ENCODE assay signal across 14 mouse cellular contexts in genomic region chrX:72330323-72330722, GRCm38 (mm10). TPM values are rescaled to one million over a fixed set of nuclear protein-coding genes. Genes with fewer than 3 reads are reported as not detected.
A peak's percentile ranks its signal among the peaks of the same experiment; 100 is the strongest.
DNase-seq lines count a peak whose midpoint lies in the region; ATAC-seq and TF ChIP-seq lines count a peak whose summit lies in the region.
"Had no signal": no experiment of that assay in that cellular context is flagged by ENCODE, and none has a peak within 500 bp of the region (broad histone marks: within the 10 kb centered on the region; RNA-seq: fewer than 3 reads in every experiment).

No protein-coding gene starts in this region.

- no peaks in the 10 kb centered on the region for H3K27me3 ChIP-seq in kidney, embryonic 14.5 days (ENCODE audit: control insufficient read depth, insufficient read depth, low read length)
- H3K27me3 ChIP-seq in lung, postnatal 0 days (replicated peaks; ENCODE audit: insufficient read depth, low read length): no peaks in the 10 kb centered on the region
- H3K27me3 ChIP-seq in hindbrain, embryonic 14.5 days (ENCODE audit: control insufficient read depth, insufficient read depth, low read length): no peaks in the 10 kb centered on the region
- H3K27me3 ChIP-seq: forebrain, embryonic 15.5 days; liver, embryonic 15.5 days; neural tube, embryonic 15.5 days had no signal

- peak; percentile 0 for DNase-seq in kidney, postnatal 14 days
- peak; percentile 31 for DNase-seq in ZHBTc4 (ENCODE audit: low read depth, low spot score)
- DNase-seq in gastrocnemius, postnatal 14 days: peak; percentile 12
- peak; percentile 23 for DNase-seq in lung, postnatal 0 days (ENCODE audit: low spot score)
- DNase-seq in T-cell, adult 2 months (ENCODE audit: low spot score): no peak
- no peak for DNase-seq in hindbrain, embryonic 14.5 days (ENCODE audit: low spot score)
- DNase-seq in layer of hippocampus, adult 9-11 months: no peak
- DNase-seq: cerebellum, adult 9-10 months; kidney, adult 9 months had no signal

- TF ChIP-seq EP300 in lung, postnatal 0 days (IDR thresholded peaks at IDR 0.05): no peak

- no peak for TF ChIP-seq CTCF in lung, postnatal 0 days (IDR thresholded peaks at IDR 0.05)

- H3K4me3 ChIP-seq in kidney, embryonic 14.5 days (ENCODE audit: low read length): no peak overlapping the region
- no peak overlapping the region for H3K4me3 ChIP-seq in lung, postnatal 0 days (ENCODE audit: low read depth, low read length)
- H3K4me3 ChIP-seq in hindbrain, embryonic 14.5 days (replicated peaks; ENCODE audit: low read length): no peak overlapping the region
- H3K4me3 ChIP-seq: forebrain, embryonic 15.5 days; liver, embryonic 15.5 days; neural tube, embryonic 15.5 days had no signal

- H3K9ac ChIP-seq in kidney, embryonic 14.5 days (ENCODE audit: low read depth, low read length): no peak overlapping the region
- no peak overlapping the region for H3K9ac ChIP-seq in lung, postnatal 0 days (replicated peaks; ENCODE audit: low read depth)
- H3K9ac ChIP-seq in hindbrain, embryonic 14.5 days: no peak overlapping the region
- H3K9ac ChIP-seq: forebrain, embryonic 15.5 days; liver, embryonic 15.5 days; neural tube, embryonic 15.5 days had no signal

- H3K36me3 ChIP-seq in kidney, embryonic 14.5 days (ENCODE audit: control insufficient read depth, insufficient read depth, low read length): no peaks in the 10 kb centered on the region
- H3K36me3 ChIP-seq in lung, postnatal 0 days (ENCODE audit: insufficient read depth, low read length): no peaks in the 10 kb centered on the region
- no peaks in the 10 kb centered on the region for H3K36me3 ChIP-seq in hindbrain, embryonic 14.5 days (replicated peaks; ENCODE audit: control insufficient read depth, insufficient read depth)
- H3K36me3 ChIP-seq: forebrain, embryonic 15.5 days; liver, embryonic 15.5 days; neural tube, embryonic 15.5 days had no signal

- intact Hi-C loops in gastrocnemius, postnatal 14 days (cut with DNase I; ENCODE audit: low total_unique reads): no loop called here

- ATAC-seq in kidney, embryonic 14.5 days (ENCODE audit: low FRiP score, low TSS enrichment): no peak
- no peak for ATAC-seq in lung, postnatal 0 days
- no peak for ATAC-seq in hindbrain, embryonic 14.5 days (ENCODE audit: low FRiP score)
- ATAC-seq: forebrain, embryonic 15.5 days had no signal

- no peaks in the 10 kb centered on the region for H3K9me3 ChIP-seq in kidney, embryonic 14.5 days (ENCODE audit: control insufficient read depth, low read length)
- H3K9me3 ChIP-seq in lung, postnatal 0 days (ENCODE audit: low read length): no peaks in the 10 kb centered on the region
- H3K9me3 ChIP-seq in hindbrain, embryonic 14.5 days (ENCODE audit: control insufficient read depth, low read length): no peaks in the 10 kb centered on the region
- H3K9me3 ChIP-seq: forebrain, embryonic 15.5 days; liver, embryonic 15.5 days; neural tube, embryonic 15.5 days had no signal

- no peak overlapping the region for H3K4me2 ChIP-seq in kidney, embryonic 14.5 days (replicated peaks; ENCODE audit: low read depth, low read length)
- H3K4me2 ChIP-seq in lung, postnatal 0 days (replicated peaks; ENCODE audit: low read depth, low read length): no peak overlapping the region
- H3K4me2 ChIP-seq in hindbrain, embryonic 14.5 days (replicated peaks): no peak overlapping the region
- H3K4me2 ChIP-seq: forebrain, embryonic 15.5 days; liver, embryonic 15.5 days; neural tube, embryonic 15.5 days had no signal

- no peak overlapping the region for H3K27ac ChIP-seq in kidney, embryonic 14.5 days (ENCODE audit: low read depth, low read length)
- no peak overlapping the region for H3K27ac ChIP-seq in lung, postnatal 0 days (ENCODE audit: low read length)
- no peak overlapping the region for H3K27ac ChIP-seq in hindbrain, embryonic 14.5 days
- H3K27ac ChIP-seq: forebrain, embryonic 15.5 days; liver, embryonic 15.5 days; neural tube, embryonic 15.5 days had no signal

- WGBS in kidney, embryonic 14.5 days: 39% methylated on average over 1 of the region's 1 CpGs
- WGBS in lung, postnatal 0 days: 19% methylated on average over 1 of the region's 1 CpGs
- WGBS in hindbrain, embryonic 14.5 days: 44% methylated on average over 1 of the region's 1 CpGs

- H3K4me1 ChIP-seq in kidney, embryonic 14.5 days (ENCODE audit: control insufficient read depth, insufficient read depth, low read length): no peaks in the 10 kb centered on the region
- no peaks in the 10 kb centered on the region for H3K4me1 ChIP-seq in lung, postnatal 0 days (ENCODE audit: insufficient read depth, low read depth, low read length)
- no peaks in the 10 kb centered on the region for H3K4me1 ChIP-seq in hindbrain, embryonic 14.5 days (replicated peaks; ENCODE audit: control insufficient read depth, insufficient read depth, low read length)
- H3K4me1 ChIP-seq: forebrain, embryonic 15.5 days; liver, embryonic 15.5 days; neural tube, embryonic 15.5 days had no signal

RNA-seq across cellular contexts. Expression of gene Gabre, which starts 55.7 kb away (rescaled TPM):
- 1.5 and 2.2 TPM in 2 replicates for polyA plus RNA-seq in kidney, embryonic 14.5 days (2014; fragmentation: Nextera tagmentation; extraction: Ambion mirVana)
- total RNA-seq in gastrocnemius, postnatal 14 days (2021): under 1 TPM; 0.20 to 0.29 TPM
- polyA plus RNA-seq in lung, postnatal 0 days (2015; fragmentation: Nextera tagmentation; extraction: Ambion mirVana): 1.8 and 3.1 TPM in 2 replicates
- 0.67 and 0.92 TPM in 2 replicates for polyA plus RNA-seq in hindbrain, embryonic 14.5 days (2014; fragmentation: Nextera tagmentation; extraction: Ambion mirVana)

RNA-seq across cellular contexts. Expression of gene Magea10, which starts 56.3 kb away (rescaled TPM):
- polyA plus RNA-seq in kidney, embryonic 14.5 days (2014; fragmentation: Nextera tagmentation; extraction: Ambion mirVana): not detected in 2 replicates
- not detected for total RNA-seq in gastrocnemius, postnatal 14 days (2021)
- not detected in 2 replicates for polyA plus RNA-seq in lung, postnatal 0 days (2015; fragmentation: Nextera tagmentation; extraction: Ambion mirVana)
- polyA plus RNA-seq in hindbrain, embryonic 14.5 days (2014; fragmentation: Nextera tagmentation; extraction: Ambion mirVana): not detected in 2 replicates
- polyA plus RNA-seq: forebrain, embryonic 15.5 days; liver, embryonic 15.5 days; neural tube, embryonic 15.5 days; stomach, embryonic 14.5 days had no signal

Comparison
In these comparisons a context has a peak if more than half of its experiments do, and no peak if none do; other contexts are left out.
1. DNase-seq: peak in kidney, postnatal 14 days (single experiment), ZHBTc4 (single experiment), gastrocnemius, postnatal 14 days (single experiment) and lung, postnatal 0 days (single experiment); none in T-cell, adult 2 months (single experiment), hindbrain, embryonic 14.5 days (single experiment) and layer of hippocampus, adult 9-11 months (single experiment).